Mouse (Mus musculus) olfactory bulb, adult 2 months (tissue): ENCODE results near the gene Klb.

ENCODE experiments used
- CTCF ChIP-seq: fragments of 200-500 bp; IDR thresholded peaks from 2 replicates; pipeline ENCODE4 v1.5.1; 2012; ENCODE audit warnings: low read depth, mild to moderate bottlenecking, low read length, moderate library complexity; ENCODE audit not compliant: insufficient read depth
- POLR2A ChIP-seq: fragments of 200-500 bp; IDR thresholded peaks from 2 replicates; pipeline ENCODE4 v1.6.1; 2012; ENCODE audit warnings: mild to moderate bottlenecking, low read depth, low read length, moderate library complexity; ENCODE audit not compliant: insufficient read depth

DNA sequence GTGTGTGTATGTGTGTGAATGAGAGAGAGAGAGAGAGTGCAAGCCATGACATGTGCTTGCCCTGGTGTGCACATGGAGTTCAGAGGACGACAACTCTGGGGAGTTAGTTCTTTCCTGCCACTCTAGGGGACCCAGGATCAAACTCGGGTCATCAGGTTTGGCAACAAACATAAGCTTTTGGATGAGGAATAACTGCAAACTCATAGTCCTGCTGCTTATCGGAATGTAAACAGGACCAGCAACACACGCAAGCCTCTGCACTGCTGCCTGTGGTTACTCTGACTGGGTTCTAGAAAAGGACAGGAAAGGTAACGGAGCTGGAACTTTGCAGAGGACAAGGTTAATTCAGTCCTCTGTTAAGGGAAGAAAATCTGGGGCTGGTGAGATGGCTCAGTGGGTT lies 77.1 kb downstream of the Klb start:
- TF ChIP-seq CTCF (no peak), POLR2A (no peak)
